Mouse (Mus musculus) regulatory T cell (primary cell): ENCODE measurements around the gene Ccdc107.

Source experiments
- in situ Hi-C: fragments of 300-600 bp; cut with MboI, MseI; formaldehyde crosslinking; loops from one replicate; pipeline ENCODE4 v1.15.1; 2025; ENCODE audit warnings: high pct_unique_total_duplicates

The Ccdc107 gene

DNA sequence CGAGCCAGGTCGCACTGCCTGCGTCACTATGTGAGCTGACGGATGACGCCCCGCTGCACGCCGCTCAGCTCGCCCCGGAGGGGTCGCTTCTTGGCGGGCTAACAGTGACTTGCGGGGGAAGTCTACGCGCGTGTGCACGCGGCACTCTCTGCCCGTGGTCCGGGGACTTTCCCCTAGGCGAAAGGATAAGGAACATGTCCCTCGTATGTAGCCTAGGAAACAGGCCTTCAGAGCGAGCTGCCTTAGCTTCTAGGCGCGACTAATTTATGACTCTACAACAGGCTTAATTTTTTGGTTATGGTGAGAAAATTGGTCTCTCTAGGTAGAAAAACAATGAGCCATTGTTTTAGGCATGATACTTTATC is at the start of gene Ccdc107:
Gene Ccdc107 (plus strand): TSS at position 80 of the 365 bp plus-strand sequence.
- in situ Hi-C loops, result no loop called here

DNA sequence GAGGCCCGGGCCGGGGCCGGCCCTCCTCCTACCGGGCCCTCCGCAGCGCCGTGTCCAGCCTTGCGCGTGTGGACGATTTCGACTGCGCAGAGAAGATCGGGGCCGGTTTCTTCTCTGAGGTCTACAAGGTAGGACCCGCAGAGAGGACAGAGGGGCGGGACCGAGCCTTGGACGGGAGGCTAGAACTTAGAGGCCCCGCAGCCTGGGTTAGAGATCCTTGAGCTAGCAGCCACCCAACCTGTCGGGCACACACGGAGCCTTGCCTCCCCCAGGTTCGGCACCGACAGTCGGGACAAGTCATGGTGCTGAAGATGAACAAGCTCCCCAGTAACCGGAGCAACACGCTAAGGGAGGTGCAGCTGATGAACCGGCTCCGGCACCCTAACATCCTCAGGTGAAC is 49.2 kb upstream of the Ccdc107 start:
- in situ Hi-C loops, result loop anchor here (5.0 kb wide), 1 partner anchor 39 kb away; the partner anchor contains the start of gene Sit1

- in situ Hi-C loops, result no loop called here
Observed at GRCm38 (mm10) chr4:43447251-43447650, 45.4 kb upstream of the Ccdc107 start.

- in situ Hi-C loops, result no loop called here
Observed at GRCm38 (mm10) chr4:43448554-43448953, 44.1 kb upstream of the Ccdc107 start.

DNA sequence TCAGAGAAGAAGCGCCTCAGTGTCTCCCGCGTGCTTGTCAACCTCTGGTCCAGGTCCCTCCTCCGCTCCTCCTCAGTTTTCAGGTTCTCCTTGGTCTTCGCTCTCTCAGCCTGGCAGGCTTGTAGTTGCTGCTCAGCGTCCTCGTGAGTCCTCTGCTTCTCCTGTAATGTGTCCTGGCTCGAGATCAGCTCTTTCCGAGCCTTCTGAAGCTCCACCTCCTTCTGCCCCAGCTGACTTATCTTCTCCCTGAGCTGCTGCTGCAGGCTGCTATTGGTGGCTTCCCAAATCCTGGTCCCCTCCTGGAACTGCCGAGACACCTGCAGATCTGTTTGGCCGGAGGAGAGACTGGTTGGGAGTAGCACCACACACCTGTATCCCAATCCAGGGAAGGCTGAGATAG is 40.4 kb upstream of the Ccdc107 start:
- in situ Hi-C loops, result no loop called here

- in situ Hi-C loops, result no loop called here
Observed at GRCm38 (mm10) chr4:43453413-43453812, 39.3 kb upstream of the Ccdc107 start.

DNA sequence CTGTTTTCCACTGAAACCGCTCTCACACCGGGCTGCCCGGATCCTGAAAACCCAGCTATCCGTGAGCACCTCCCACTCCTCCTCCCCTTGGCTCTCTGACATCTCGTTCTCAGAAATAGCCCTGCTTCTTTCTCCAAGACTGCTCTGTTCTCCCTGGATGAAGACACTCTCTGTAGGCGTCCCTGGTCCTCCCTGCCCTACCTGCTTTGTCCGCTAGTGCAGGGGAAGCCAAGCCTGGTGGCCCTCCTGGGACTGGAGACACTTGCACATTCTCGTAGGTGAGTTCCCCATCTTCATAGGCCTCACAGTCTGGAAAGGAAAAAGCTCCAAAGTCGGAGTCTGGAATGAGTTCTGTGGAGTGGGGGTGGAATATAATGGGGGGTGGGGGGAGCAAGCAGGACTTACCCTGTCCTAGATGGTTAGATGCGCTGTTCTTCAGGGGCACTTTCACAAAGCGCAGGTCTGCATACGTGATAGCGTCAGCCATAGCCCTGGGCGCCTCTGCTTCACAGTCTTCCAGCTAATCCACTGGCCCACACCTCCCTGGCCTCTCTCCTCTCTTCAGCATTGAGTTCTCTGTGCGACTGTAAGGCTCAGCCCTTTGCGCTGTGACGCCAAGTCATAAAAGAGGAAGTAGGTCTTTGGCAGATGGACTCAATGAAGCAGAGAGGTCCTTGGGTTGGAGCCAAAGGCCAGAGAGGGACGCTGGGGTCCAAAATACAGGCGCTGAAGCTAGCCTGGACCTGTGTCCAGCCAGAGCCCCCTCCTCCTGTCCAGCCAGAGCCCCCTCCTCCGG is 38.5 kb upstream of the Ccdc107 start, which contains the start of gene Cd72:
Gene Cd72 (minus strand): TSS at position 588 of the 796 bp plus-strand sequence.
- in situ Hi-C loops, result no loop called here

GRCm38 (mm10) chr4:43456470-43456869 is 36.2 kb upstream of the Ccdc107 start:
- in situ Hi-C loops, result no loop called here

GRCm38 (mm10) chr4:43457124-43457523 is 35.6 kb upstream of the Ccdc107 start:
- in situ Hi-C loops, result no loop called here

DNA sequence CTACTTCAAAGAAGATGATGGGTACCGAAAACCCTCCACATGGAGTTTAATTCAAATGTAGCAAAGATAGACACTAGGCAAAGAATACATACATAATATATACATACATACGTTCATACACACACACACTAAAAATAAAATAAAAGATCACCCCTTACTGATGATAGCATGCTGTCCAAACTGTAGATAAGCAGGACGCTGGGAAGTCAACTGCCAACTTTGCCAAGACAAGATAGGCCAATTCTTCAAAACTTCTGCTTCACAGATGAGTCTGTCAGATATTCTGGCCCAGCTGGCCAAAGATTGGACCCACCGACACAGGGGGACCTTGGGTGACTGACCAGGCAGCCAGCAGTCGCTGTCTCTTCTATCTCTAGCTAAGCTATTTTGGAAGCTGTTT is 29.6 kb upstream of the Ccdc107 start:
- in situ Hi-C loops, result no loop called here

- in situ Hi-C loops, result no loop called here
Observed at GRCm38 (mm10) chr4:43465935-43466334, 26.8 kb upstream of the Ccdc107 start.

- in situ Hi-C loops, result no loop called here
Observed at GRCm38 (mm10) chr4:43466872-43467271, 25.8 kb upstream of the Ccdc107 start.

DNA sequence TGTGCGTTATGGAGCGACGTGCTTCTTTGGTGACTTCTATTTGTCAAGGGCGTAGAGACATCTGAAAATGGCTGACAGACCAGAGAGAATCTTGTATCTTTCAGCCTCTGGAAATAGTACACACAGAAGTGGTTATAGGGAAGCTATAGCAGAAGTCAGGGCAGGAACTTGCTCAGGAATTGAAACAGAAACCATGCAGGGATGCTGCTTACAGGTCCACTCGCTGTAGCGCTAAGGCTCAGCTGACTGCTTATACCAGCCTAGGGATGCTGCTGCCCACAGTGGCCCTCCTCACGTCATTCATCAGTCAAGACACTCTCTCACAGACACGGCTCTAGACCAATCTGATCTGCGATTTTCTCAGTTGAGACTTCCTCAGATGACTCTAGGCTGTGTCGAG is 22.4 kb upstream of the Ccdc107 start:
- in situ Hi-C loops, result no loop called here

DNA sequence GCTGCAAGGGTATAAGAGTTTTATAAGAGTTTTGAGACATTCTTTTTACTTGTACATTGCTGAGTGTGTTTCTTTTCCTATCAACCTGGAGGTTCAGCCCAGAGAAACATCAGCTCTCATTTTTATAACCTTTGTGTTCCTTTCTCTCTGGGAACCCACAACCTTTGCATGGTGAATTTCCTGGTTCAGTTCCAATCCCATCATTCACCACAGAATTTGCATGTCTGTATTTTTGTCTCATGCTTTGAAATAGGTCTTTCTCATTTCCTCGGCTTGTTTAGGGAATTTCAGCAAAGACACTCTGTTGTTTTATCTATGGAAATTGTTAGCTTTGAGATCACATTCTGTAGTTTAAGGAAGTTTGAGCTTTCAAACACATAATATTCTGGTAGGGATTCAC is 19.1 kb upstream of the Ccdc107 start:
- in situ Hi-C loops, result no loop called here

- in situ Hi-C loops, result no loop called here
Observed at GRCm38 (mm10) chr4:43476604-43477003, 16.1 kb upstream of the Ccdc107 start.

GRCm38 (mm10) chr4:43477857-43478533 is 14.7 kb upstream of the Ccdc107 start:
- in situ Hi-C loops, result no loop called here

- in situ Hi-C loops, result no loop called here
Observed at GRCm38 (mm10) chr4:43478534-43478858, 14.2 kb upstream of the Ccdc107 start.

DNA sequence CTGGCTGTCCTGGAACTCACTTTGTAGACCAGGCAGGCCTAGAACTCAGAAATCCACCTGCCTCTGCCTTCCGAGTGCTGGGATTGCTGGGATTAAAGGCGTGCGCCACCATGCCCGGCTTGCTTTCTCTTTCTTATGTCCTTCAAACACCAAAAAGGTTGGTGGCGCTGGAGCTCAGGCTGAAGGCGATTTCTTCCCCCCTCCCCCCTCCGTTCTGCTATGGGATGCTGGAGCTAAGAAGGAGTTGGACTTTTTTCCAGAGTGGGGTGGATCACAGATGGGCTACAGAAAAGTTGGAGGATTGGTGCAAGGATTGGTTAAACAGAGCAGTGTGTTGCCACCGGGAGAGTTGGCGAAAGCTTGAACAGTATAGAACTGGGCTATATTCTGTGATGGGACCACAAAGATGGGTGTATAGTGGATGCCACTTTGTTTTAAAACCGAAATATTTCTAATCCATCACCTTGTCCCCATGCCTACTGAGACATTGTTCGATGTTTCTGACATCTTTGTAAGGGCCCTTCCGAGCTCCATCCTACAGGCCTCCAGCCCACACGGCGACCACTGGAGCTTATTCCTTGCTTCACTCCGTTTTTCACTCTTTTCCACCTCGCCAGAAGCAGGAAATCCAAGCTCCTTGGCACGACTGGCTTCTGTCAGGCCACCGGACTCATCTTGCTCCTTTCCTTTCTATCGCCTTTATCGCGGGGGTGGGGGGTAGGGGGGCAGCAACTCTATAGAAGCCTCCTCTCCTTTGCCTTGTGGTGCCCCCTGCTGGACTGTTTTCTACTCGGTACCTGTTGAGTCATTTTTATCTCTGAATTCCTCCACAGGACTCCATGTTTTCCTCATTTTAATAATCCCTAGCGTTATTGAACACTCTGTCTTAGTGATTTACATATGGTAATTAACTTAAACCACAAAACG is 13.5 kb upstream of the Ccdc107 start:
- in situ Hi-C loops, result no loop called here

GRCm38 (mm10) chr4:43480985-43481384 is 11.7 kb upstream of the Ccdc107 start:
- in situ Hi-C loops, result loop anchor here (5.0 kb wide), 1 partner anchor 39 kb away; the partner anchor contains the start of gene Tesk1

DNA sequence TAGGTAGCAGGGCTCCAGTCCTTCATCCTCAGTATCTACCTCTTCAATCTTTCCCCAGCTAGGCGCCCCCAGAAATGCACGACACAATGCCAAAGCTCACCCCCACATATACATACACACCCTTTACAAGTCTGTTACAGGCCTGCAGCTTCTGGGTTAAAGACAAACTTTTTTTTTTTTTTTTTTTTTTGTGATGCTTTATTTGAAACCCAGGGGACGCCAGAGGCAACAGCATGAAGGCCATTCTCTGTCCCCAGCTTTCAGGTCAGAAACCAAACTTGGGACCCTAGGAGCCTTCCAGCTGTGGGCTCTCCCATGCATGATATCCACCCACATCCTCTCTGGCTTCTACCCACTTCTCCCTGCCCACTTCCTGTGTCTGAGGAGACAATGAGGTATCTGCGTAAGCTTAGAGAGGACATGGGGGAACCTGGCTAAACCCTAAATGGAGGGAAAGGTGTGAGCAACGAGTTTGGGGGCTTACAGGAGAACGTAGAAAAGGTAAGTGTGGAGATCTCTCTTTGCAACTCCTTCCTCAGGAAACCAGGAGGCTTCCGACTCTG is 10.7 kb upstream of the Ccdc107 start:
- in situ Hi-C loops, result loop anchor here (5.0 kb wide), 1 partner anchor 40 kb away; the partner anchor contains the start of gene Tesk1

DNA sequence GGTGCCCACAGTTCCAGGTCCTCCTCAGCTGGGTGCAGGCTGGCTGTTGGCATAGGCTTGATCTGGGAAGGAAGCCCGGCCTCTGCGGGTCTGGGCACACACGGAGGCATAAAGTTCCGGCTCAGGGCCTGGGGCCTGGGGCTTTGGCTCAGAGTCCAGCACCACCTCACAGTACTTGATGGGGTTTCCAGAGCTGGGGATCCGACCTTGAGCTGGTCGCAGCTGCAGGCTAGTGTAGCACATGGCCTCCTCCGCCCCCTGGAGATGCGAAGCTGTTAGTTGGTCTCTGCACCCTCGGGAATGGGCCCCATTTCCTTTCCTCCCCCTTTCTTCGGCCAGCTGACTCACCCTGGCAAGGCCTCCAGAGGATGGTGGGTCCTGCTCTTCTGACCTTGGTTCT is 10.1 kb upstream of the Ccdc107 start:
- in situ Hi-C loops, result loop anchor here (5.0 kb wide), 1 partner anchor 40 kb away; the partner anchor contains the start of gene Tesk1
